Mouse (Mus musculus) urinary bladder, postnatal 14 days (tissue): ENCODE data around the gene Ntpcr.

ENCODE experiments used
- DNase-seq: peaks from one replicate; pipeline ENCODE4 v3.0.0; 2021; ENCODE audit warnings: low spot score

The Ntpcr gene

GRCm38 (mm10) chr8:125729746-125730145, at the start of gene Ntpcr:
Gene Ntpcr (plus strand): TSS chr8:125729963.
- DNase-seq: no peak

- no peak for DNase-seq
Measured at GRCm38 (mm10) chr8:125680851-125681408, 48.8 kb upstream of the Ntpcr start.

GRCm38 (mm10) chr8:125685216-125685760, 44.5 kb upstream of the Ntpcr start:
- no peak for DNase-seq

GRCm38 (mm10) chr8:125686221-125686865, 43.4 kb upstream of the Ntpcr start:
- DNase-seq: no peak

GRCm38 (mm10) chr8:125690166-125690915, 39.4 kb upstream of the Ntpcr start:
- no peak for DNase-seq

- DNase-seq: peak; percentile 16
Measured at GRCm38 (mm10) chr8:125690961-125691360, 38.8 kb upstream of the Ntpcr start.

GRCm38 (mm10) chr8:125692447-125692846, 37.3 kb upstream of the Ntpcr start:
- peak; percentile 35 for DNase-seq

- peak; percentile 18 for DNase-seq
Measured at GRCm38 (mm10) chr8:125693197-125693596, 36.6 kb upstream of the Ntpcr start.

- no peak for DNase-seq
Measured at GRCm38 (mm10) chr8:125695951-125696350, 33.8 kb upstream of the Ntpcr start.

- no peak for DNase-seq
Measured at GRCm38 (mm10) chr8:125699391-125700025, 30.3 kb upstream of the Ntpcr start.

GRCm38 (mm10) chr8:125700407-125700806, 29.4 kb upstream of the Ntpcr start:
- no peak for DNase-seq

- DNase-seq: no peak
Measured at GRCm38 (mm10) chr8:125702868-125703473, 26.8 kb upstream of the Ntpcr start.

- no peak for DNase-seq
Measured at GRCm38 (mm10) chr8:125704434-125704833, 25.3 kb upstream of the Ntpcr start.

- no peak for DNase-seq
Measured at GRCm38 (mm10) chr8:125705816-125706215, 23.9 kb upstream of the Ntpcr start.

- no peak for DNase-seq
Measured at GRCm38 (mm10) chr8:125709171-125709570, 20.6 kb upstream of the Ntpcr start.

GRCm38 (mm10) chr8:125711514-125711913, 18.2 kb upstream of the Ntpcr start:
- DNase-seq: no peak

- no peak for DNase-seq
Measured at GRCm38 (mm10) chr8:125716211-125716610, 13.6 kb upstream of the Ntpcr start.

GRCm38 (mm10) chr8:125716613-125717012, 13.2 kb upstream of the Ntpcr start:
- DNase-seq: no peak

GRCm38 (mm10) chr8:125718914-125719313, 10.8 kb upstream of the Ntpcr start:
- DNase-seq: no peak

GRCm38 (mm10) chr8:125722675-125723074, 7.1 kb upstream of the Ntpcr start:
- peak; percentile 31 for DNase-seq

GRCm38 (mm10) chr8:125723437-125723836, 6.3 kb upstream of the Ntpcr start:
- no peak for DNase-seq
